Mouse (Mus musculus): ENCODE measurements around the gene Syt13. TPM values are rescaled to one million over a fixed set of nuclear protein-coding genes. Genes with fewer than 3 reads are reported as not detected.

The Syt13 gene
- polyA plus RNA-seq, 2 experiments = 8.4 to 11.7 TPM

DNA sequence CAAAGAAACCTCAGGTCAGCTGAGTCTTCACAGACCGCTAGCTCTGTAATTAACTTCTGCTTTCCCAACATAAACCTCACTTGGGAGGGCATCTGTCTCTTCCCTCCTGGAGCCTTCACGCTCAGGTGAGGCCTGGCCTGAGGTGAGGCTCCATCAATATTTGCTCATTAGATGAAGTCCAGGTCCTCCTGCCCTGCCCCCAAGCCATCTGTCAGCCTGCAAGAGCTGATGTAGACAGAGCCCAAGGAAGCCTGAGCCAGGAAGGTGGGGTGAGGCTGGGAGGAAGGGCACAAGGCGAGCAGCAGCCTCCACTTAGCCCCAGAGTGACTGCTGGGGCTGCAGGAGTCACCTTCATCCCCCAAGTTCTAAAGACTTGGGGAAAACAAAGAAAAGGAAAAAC lies 20.6 kb downstream of the Syt13 start:
- no peak for TF ChIP-seq POLR2A (IDR thresholded peaks at IDR 0.05; ENCODE audit: borderline replicate concordance, extremely low read depth, insufficient read depth, insufficient read length)
- H3K9ac ChIP-seq (ENCODE audit: low read depth, low read length, severe bottlenecking) = no peak overlapping the region
- no peak overlapping the region for H3K4me2 ChIP-seq (replicated peaks; ENCODE audit: low read depth, low read length, severe bottlenecking)
- no peak for ATAC-seq (ENCODE audit: low FRiP score, low read depth)
- no peak overlapping the region for H3K4me3 ChIP-seq (replicated peaks; ENCODE audit: low read length)
- no peaks in the 10 kb centered on the region for H3K27me3 ChIP-seq (ENCODE audit: control insufficient read depth, insufficient read depth, low read length)
- H3K27ac ChIP-seq (replicated peaks; ENCODE audit: low read depth, low read length) = no peak overlapping the region
- DNase-seq (ENCODE audit: low spot score) = no peak
- no peaks in the 10 kb centered on the region for H3K9me3 ChIP-seq (ENCODE audit: control insufficient read depth, low read length)
- no peaks in the 10 kb centered on the region for H3K36me3 ChIP-seq (ENCODE audit: control insufficient read depth, insufficient read depth, low read length)
- WGBS = 55% methylated on average over 3 of the region's 3 CpGs
- peaks cover 8% of the 10 kb centered on the region for H3K4me1 ChIP-seq (ENCODE audit: control insufficient read depth, insufficient read depth, low read length)

DNA sequence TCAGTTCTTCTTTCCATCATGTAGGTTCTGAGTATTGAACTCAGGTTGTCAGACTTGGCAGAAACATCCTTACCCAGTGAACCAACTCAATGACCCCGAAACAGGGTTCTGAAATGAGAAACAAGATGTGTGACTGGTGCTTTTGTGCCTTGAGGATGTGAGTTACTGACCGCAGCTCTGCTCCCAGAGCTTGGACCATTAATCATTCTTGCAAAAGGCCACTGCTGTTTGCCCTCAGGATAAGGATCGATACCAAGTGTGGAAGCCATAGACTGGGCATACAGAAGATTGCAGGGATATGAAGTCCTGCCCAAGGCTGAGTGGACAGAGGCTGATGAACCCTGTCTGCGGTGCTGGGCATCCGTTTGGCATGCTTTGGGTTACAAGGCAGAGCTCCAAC lies 23.2 kb downstream of the Syt13 start:
- Histone ChIP-seq H3K9me3 (ENCODE audit: control insufficient read depth, low read length) (no peaks in the 10 kb centered on the region), H3K4me3 (replicated peaks; ENCODE audit: low read length) (no peak overlapping the region), H3K27me3 (ENCODE audit: control insufficient read depth, insufficient read depth, low read length) (no peaks in the 10 kb centered on the region), H3K36me3 (ENCODE audit: control insufficient read depth, insufficient read depth, low read length) (no peaks in the 10 kb centered on the region), H3K4me2 (replicated peaks; ENCODE audit: low read depth, low read length, severe bottlenecking) (no peak overlapping the region), H3K4me1 (ENCODE audit: control insufficient read depth, insufficient read depth, low read length) (peaks cover 8% of the 10 kb centered on the region), H3K9ac (ENCODE audit: low read depth, low read length, severe bottlenecking) (no peak overlapping the region), H3K27ac (replicated peaks; ENCODE audit: low read depth, low read length) (no peak overlapping the region)
- 85% methylated on average over 5 of the region's 5 CpGs for whole genome bisulfite sequencing
- no peak for DNase-seq (ENCODE audit: low spot score)
- no peak for TF ChIP-seq POLR2A (IDR thresholded peaks at IDR 0.05; ENCODE audit: borderline replicate concordance, extremely low read depth, insufficient read depth, insufficient read length)
- ATAC-seq (ENCODE audit: low FRiP score, low read depth) = no peak

DNA sequence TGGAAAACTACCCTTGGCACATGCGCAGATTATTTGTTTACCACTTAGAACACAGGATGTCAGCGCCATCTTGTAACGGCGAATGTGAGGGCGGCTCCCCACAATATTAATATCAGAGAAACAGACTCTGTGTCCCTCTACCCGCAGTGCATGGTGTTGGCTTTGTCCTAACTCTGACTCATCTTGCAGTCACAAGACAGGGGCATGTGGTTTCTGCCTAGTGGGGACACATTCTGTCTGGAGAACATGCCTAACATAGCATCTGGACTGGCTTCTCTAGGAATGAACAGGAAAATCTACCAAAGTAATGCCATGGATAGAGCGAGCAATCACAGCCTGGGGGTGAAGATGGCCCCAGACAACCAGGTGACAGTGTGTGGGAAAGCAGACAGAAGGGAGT lies 23.9 kb downstream of the Syt13 start:
- DNase-seq (ENCODE audit: low spot score) = no peak

DNA sequence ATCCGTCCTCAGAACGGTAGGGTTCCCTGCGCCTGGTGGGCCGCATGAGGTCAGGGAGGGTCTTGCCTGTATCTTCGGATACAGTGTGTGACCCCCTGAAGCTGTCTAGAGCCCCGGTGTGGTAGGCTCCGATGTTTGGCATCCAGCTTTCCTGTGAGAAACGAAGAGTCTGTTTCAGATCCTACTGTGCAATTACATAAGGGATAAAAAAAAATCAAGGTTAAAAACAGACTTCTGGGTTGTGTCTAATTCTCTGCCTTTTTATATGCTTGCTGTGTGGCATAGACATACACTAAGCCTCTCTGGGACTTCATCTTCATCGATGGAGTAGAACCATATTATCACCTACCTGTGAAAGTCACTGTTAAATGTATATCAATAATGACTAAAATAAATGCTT lies 26.1 kb downstream of the Syt13 start:
- no peaks in the 10 kb centered on the region for H3K27me3 ChIP-seq (ENCODE audit: control insufficient read depth, insufficient read depth, low read length)
- no peaks in the 10 kb centered on the region for H3K4me1 ChIP-seq (ENCODE audit: control insufficient read depth, insufficient read depth, low read length)
- no peak for DNase-seq (ENCODE audit: low spot score)
- 87% methylated on average over 9 of the region's 9 CpGs for WGBS
- H3K9ac ChIP-seq (ENCODE audit: low read depth, low read length, severe bottlenecking) = no peak overlapping the region
- no peaks in the 10 kb centered on the region for H3K36me3 ChIP-seq (ENCODE audit: control insufficient read depth, insufficient read depth, low read length)
- H3K4me2 ChIP-seq (replicated peaks; ENCODE audit: low read depth, low read length, severe bottlenecking) = no peak overlapping the region
- ATAC-seq (ENCODE audit: low FRiP score, low read depth) = no peak
- no peak for TF ChIP-seq POLR2A (IDR thresholded peaks at IDR 0.05; ENCODE audit: borderline replicate concordance, extremely low read depth, insufficient read depth, insufficient read length)
- H3K4me3 ChIP-seq (replicated peaks; ENCODE audit: low read length) = no peak overlapping the region
- no peak overlapping the region for H3K27ac ChIP-seq (replicated peaks; ENCODE audit: low read depth, low read length)
- no peaks in the 10 kb centered on the region for H3K9me3 ChIP-seq (ENCODE audit: control insufficient read depth, low read length)

More for the DNA sequence above, 23.9 kb downstream of the Syt13 start:
- ATAC-seq (ENCODE audit: low FRiP score, low read depth) = no peak
- no peak for TF ChIP-seq POLR2A (IDR thresholded peaks at IDR 0.05; ENCODE audit: borderline replicate concordance, extremely low read depth, insufficient read depth, insufficient read length)
- H3K4me3 ChIP-seq (replicated peaks; ENCODE audit: low read length) = no peak overlapping the region
- H3K4me2 ChIP-seq (replicated peaks; ENCODE audit: low read depth, low read length, severe bottlenecking) = no peak overlapping the region
- no peak overlapping the region for H3K9ac ChIP-seq (ENCODE audit: low read depth, low read length, severe bottlenecking)
- 92% methylated on average over 6 of the region's 7 CpGs for WGBS
- no peaks in the 10 kb centered on the region for H3K36me3 ChIP-seq (ENCODE audit: control insufficient read depth, insufficient read depth, low read length)
- peaks cover 8% of the 10 kb centered on the region for H3K4me1 ChIP-seq (ENCODE audit: control insufficient read depth, insufficient read depth, low read length)
- H3K27ac ChIP-seq (replicated peaks; ENCODE audit: low read depth, low read length) = no peak overlapping the region
- H3K9me3 ChIP-seq (ENCODE audit: control insufficient read depth, low read length) = no peaks in the 10 kb centered on the region
- no peaks in the 10 kb centered on the region for H3K27me3 ChIP-seq (ENCODE audit: control insufficient read depth, insufficient read depth, low read length)

DNA sequence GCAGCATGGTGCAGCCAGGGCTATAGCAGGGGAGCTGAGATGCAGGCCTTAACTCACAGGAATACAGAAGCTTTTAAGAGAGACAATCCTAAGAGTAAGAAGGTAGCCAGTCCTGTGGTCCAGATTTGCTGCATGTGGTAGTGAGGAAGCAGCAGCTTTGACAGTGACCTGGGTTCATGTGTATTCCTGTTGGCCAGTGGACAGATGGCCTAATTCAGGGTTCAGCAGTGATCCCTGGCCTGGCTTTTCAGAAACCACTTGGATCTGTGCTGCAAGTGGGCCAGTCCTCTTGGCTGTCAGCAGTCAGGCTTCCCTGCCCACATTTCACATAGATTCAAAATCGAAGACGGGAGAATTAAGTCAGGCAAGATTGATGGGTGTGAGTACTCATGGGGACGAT lies 26.6 kb downstream of the Syt13 start:
- no peaks in the 10 kb centered on the region for H3K27me3 ChIP-seq (ENCODE audit: control insufficient read depth, insufficient read depth, low read length)
- ATAC-seq (ENCODE audit: low FRiP score, low read depth) (no peak), DNase-seq (ENCODE audit: low spot score) (no peak)
- H3K36me3 ChIP-seq (ENCODE audit: control insufficient read depth, insufficient read depth, low read length) = no peaks in the 10 kb centered on the region
- H3K27ac ChIP-seq (replicated peaks; ENCODE audit: low read depth, low read length) = no peak overlapping the region
- 77% methylated on average over 3 of the region's 3 CpGs for WGBS
- H3K9me3 ChIP-seq (ENCODE audit: control insufficient read depth, low read length) = no peaks in the 10 kb centered on the region
- no peak for TF ChIP-seq POLR2A (IDR thresholded peaks at IDR 0.05; ENCODE audit: borderline replicate concordance, extremely low read depth, insufficient read depth, insufficient read length)
- no peak overlapping the region for H3K9ac ChIP-seq (ENCODE audit: low read depth, low read length, severe bottlenecking)
- H3K4me3 ChIP-seq (replicated peaks; ENCODE audit: low read length) = no peak overlapping the region
- H3K4me1 ChIP-seq (ENCODE audit: control insufficient read depth, insufficient read depth, low read length) = no peaks in the 10 kb centered on the region
- H3K4me2 ChIP-seq (replicated peaks; ENCODE audit: low read depth, low read length, severe bottlenecking) = no peak overlapping the region

DNA sequence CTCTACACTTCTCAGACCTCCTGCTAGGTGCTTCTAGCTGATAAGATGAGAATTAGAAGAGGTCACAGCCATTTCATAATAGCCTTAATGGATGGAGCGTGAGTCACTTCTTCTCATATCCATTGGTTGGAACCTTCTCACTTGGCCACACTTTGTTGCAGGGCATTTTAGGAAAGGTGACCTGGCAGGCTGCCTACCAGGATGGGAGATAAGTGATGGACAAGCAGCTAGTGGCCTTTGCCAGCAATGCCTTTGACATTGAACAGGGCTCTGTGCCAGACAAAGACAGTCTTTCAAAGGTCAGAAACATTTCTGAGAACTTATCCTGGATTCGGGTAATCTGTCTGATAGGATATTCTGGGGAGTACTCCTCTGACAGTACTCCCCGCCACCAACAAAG lies 28.5 kb downstream of the Syt13 start:
- no peak overlapping the region for H3K4me2 ChIP-seq (replicated peaks; ENCODE audit: low read depth, low read length, severe bottlenecking)
- no peaks in the 10 kb centered on the region for H3K27me3 ChIP-seq (ENCODE audit: control insufficient read depth, insufficient read depth, low read length)
- no peak overlapping the region for H3K9ac ChIP-seq (ENCODE audit: low read depth, low read length, severe bottlenecking)
- TF ChIP-seq POLR2A (IDR thresholded peaks at IDR 0.05; ENCODE audit: borderline replicate concordance, extremely low read depth, insufficient read depth, insufficient read length) = no peak
- no peaks in the 10 kb centered on the region for H3K36me3 ChIP-seq (ENCODE audit: control insufficient read depth, insufficient read depth, low read length)
- 89% methylated on average over 3 of the region's 3 CpGs for WGBS
- no peak for ATAC-seq (ENCODE audit: low FRiP score, low read depth)
- H3K4me3 ChIP-seq (replicated peaks; ENCODE audit: low read length) = no peak overlapping the region
- H3K9me3 ChIP-seq (ENCODE audit: control insufficient read depth, low read length) = no peaks in the 10 kb centered on the region
- H3K27ac ChIP-seq (replicated peaks; ENCODE audit: low read depth, low read length) = no peak overlapping the region
- H3K4me1 ChIP-seq (ENCODE audit: control insufficient read depth, insufficient read depth, low read length) = peaks cover 11% of the 10 kb centered on the region
- no peak for DNase-seq (ENCODE audit: low spot score)

Measured in limb, embryonic 14.5 days (tissue).